Mouse (Mus musculus) intestine, postnatal 0 days (tissue): ENCODE measurements at regions not wholly inside any gene's neighbourhood (a gene's known extent, or its start where the extent isn't known, plus 50 kb on each side); places are given as distances from the start of the nearest gene placed in this dataset.

Experiments used
- ATAC-seq: fragments of 200-750 bp; cut with Nextera tagmentation; 2 replicates; pipeline ENCODE4 v1.8.0; 2017; ENCODE audit warnings: mild to moderate bottlenecking, moderate TSS enrichment, moderate library complexity
- H3K27ac ChIP-seq: fragments of 300-500 bp; sonication (generic); 2 replicates; pipeline ENCODE4 v1.5.1; 2014; ENCODE audit warnings: mild to moderate bottlenecking, low read depth, low read length, moderate library complexity
- H3K27me3 ChIP-seq: fragments of 300-500 bp; sonication (generic); replicated peaks from 2 replicates; pipeline ENCODE4 v1.6.1; 2014; ENCODE audit warnings: low read length, mixed read lengths; ENCODE audit not compliant: control insufficient read depth, insufficient read depth
- H3K36me3 ChIP-seq: fragments of 300-500 bp; sonication (generic); 2 replicates; pipeline ENCODE4 v1.6.1; 2014; ENCODE audit warnings: mild to moderate bottlenecking, moderate library complexity; ENCODE audit not compliant: control insufficient read depth, insufficient read depth
- H3K4me1 ChIP-seq: fragments of 300-500 bp; sonication (generic); replicated peaks from 2 replicates; pipeline ENCODE4 v1.6.1; 2014; ENCODE audit warnings: antibody characterized with exemption, low read length, mixed read lengths; ENCODE audit not compliant: control insufficient read depth, insufficient read depth
- H3K4me2 ChIP-seq: fragments of 300-500 bp; sonication (generic); replicated peaks from 2 replicates; pipeline ENCODE4 v1.6.1; 2014; ENCODE audit warnings: low read depth, mild to moderate bottlenecking, moderate library complexity
- H3K4me3 ChIP-seq: fragments of 300-500 bp; sonication (generic); 2 replicates; pipeline ENCODE4 v1.5.1; 2014; ENCODE audit warnings: low read depth, low read length
- H3K9ac ChIP-seq: fragments of 300-500 bp; sonication (generic); 2 replicates; pipeline ENCODE4 v1.6.1; 2014; ENCODE audit warnings: mild to moderate bottlenecking, low read depth, low read length
- H3K9me3 ChIP-seq: fragments of 300-500 bp; sonication (generic); 2 replicates; pipeline ENCODE4 v1.6.1; 2016; ENCODE audit warnings: mixed run types; ENCODE audit not compliant: control insufficient read depth
- CTCF ChIP-seq: sonication (generic); IDR thresholded peaks from 2 replicates; pipeline ENCODE4 v1.5.1; 2016; ENCODE audit warnings: low read depth, mild to moderate bottlenecking, control low read depth, antibody characterized with exemption, moderate library complexity
- WGBS: fragments of 180-500 bp; shearing (Covaris S2); extraction: QIAGEN DNeasy Blood & Tissue Kit; methylation state at CpG from one replicate; pipeline ENCODE4 v1.1.7; 2014; 5-methylcytosine and 5-hydroxymethylcytosine counted together

DNA sequence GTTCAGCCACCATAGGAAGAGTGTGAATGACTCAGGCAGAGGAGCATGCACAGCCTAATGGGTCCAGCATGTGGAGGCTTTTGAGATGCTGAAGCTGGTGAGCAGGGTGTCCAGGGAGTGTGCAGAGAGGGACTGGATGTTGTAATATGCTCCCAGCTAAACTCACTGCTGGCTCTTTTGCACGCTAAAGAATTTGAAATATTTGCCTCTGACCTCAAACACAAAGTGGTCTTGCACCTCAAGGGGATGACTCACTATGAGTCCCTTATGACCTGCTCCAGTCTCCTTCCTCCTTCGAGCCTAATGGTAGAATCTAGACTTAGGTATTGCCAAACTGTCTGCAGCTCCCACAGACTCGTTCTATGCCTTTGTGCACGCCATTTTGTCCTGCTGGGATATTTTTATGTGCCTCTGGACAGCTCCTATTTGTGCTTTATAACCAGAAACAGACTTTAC is 55.0 kb upstream of the Slit3 start:
- H3K27ac ChIP-seq: no peak overlapping the region
- TF ChIP-seq CTCF: no peak
- H3K4me3 ChIP-seq: no peak overlapping the region
- no peak for ATAC-seq
- H3K27me3 ChIP-seq: no peaks in the 10 kb centered on the region
- H3K9me3 ChIP-seq: no peaks in the 10 kb centered on the region
- H3K9ac ChIP-seq: no peak overlapping the region
- no peak overlapping the region for H3K4me2 ChIP-seq
- H3K4me1 ChIP-seq: no peaks in the 10 kb centered on the region
- H3K36me3 ChIP-seq: no peaks in the 10 kb centered on the region
- WGBS: 46% methylated on average over 4 of the region's 4 CpGs

DNA sequence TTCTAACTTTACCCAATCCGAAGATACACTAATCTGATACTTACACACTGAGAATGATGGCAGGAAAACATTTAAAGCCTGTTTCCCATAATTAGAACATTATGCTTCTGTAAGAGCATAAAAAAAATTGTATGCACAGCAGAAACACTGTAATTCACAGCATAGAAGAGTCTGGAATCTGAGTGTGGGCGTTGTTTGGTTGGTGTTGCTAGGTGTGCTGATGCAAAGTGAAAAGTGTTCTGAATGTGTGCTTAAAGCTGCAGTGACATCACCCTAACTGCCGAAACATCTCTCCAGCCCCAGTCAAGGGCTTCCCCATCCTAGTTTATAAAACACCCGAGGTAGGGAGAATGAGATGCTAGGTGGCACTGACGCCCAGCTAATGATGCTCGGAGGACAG is 63.2 kb upstream of the Slit3 start:
- no peaks in the 10 kb centered on the region for H3K9me3 ChIP-seq
- no peak overlapping the region for H3K4me3 ChIP-seq
- no peak overlapping the region for H3K4me2 ChIP-seq
- no peak overlapping the region for H3K27ac ChIP-seq
- no peaks in the 10 kb centered on the region for H3K36me3 ChIP-seq
- no peaks in the 10 kb centered on the region for H3K27me3 ChIP-seq
- 81% methylated on average over 6 of the region's 6 CpGs for WGBS
- H3K4me1 ChIP-seq: no peaks in the 10 kb centered on the region
- TF ChIP-seq CTCF: no peak
- no peak overlapping the region for H3K9ac ChIP-seq
- ATAC-seq: no peak

GRCm38 (mm10) chr11:35055496-35056125 is 65.4 kb upstream of the Slit3 start:
- Histone ChIP-seq H3K27me3 (no peaks in the 10 kb centered on the region), H3K36me3 (no peaks in the 10 kb centered on the region), H3K4me3 (no peak overlapping the region), H3K9ac (no peak overlapping the region), H3K4me1 (no peaks in the 10 kb centered on the region), H3K27ac (no peak overlapping the region), H3K4me2 (no peak overlapping the region), H3K9me3 (no peaks in the 10 kb centered on the region)
- 76% methylated on average over 7 of the region's 7 CpGs for WGBS
- no peak for ATAC-seq
- TF ChIP-seq CTCF: no peak

DNA sequence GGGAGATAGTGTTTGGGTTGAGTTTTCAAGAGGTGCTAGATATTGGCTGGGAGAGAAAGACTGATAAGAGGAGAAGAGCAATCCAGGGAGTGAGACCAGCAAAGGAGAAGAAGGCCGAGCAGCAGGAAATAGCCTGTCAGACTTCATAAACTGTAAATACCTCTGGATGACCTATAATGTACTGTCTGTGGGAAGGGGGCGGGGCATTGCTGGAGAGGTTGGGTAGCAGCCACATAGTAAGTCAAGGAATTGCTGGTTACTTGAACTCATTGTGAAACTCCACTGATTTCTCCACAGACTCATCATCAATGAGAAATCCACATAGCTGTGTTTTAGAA is 67.4 kb upstream of the Slit3 start:
- no peaks in the 10 kb centered on the region for H3K4me1 ChIP-seq
- no peaks in the 10 kb centered on the region for H3K36me3 ChIP-seq
- H3K9ac ChIP-seq: no peak overlapping the region
- no peak overlapping the region for H3K4me3 ChIP-seq
- 32% methylated on average over 2 of the region's 2 CpGs for WGBS
- TF ChIP-seq CTCF: no peak
- no peak overlapping the region for H3K27ac ChIP-seq
- H3K4me2 ChIP-seq: no peak overlapping the region
- H3K9me3 ChIP-seq: no peaks in the 10 kb centered on the region
- H3K27me3 ChIP-seq: no peaks in the 10 kb centered on the region
- no peak for ATAC-seq

GRCm38 (mm10) chr11:35052856-35053612 is 68.0 kb upstream of the Slit3 start:
- 79% methylated on average over 4 of the region's 4 CpGs for WGBS
- ATAC-seq: no peak
- H3K4me3 ChIP-seq: no peak overlapping the region
- H3K9me3 ChIP-seq: no peaks in the 10 kb centered on the region
- H3K9ac ChIP-seq: no peak overlapping the region
- H3K4me1 ChIP-seq: no peaks in the 10 kb centered on the region
- H3K36me3 ChIP-seq: no peaks in the 10 kb centered on the region
- no peaks in the 10 kb centered on the region for H3K27me3 ChIP-seq
- no peak overlapping the region for H3K27ac ChIP-seq
- no peak overlapping the region for H3K4me2 ChIP-seq
- TF ChIP-seq CTCF: no peak

- no peaks in the 10 kb centered on the region for H3K9me3 ChIP-seq
- H3K4me3 ChIP-seq: no peak overlapping the region
- H3K36me3 ChIP-seq: no peaks in the 10 kb centered on the region
- no peaks in the 10 kb centered on the region for H3K4me1 ChIP-seq
- no peak for ATAC-seq
- no peak overlapping the region for H3K27ac ChIP-seq
- no peaks in the 10 kb centered on the region for H3K27me3 ChIP-seq
- no peak overlapping the region for H3K4me2 ChIP-seq
- no peak overlapping the region for H3K9ac ChIP-seq
- no peak for TF ChIP-seq CTCF
- WGBS: 75% methylated on average over 8 of the region's 8 CpGs
These were observed 71.3 kb upstream of the Slit3 start for GRCm38 (mm10) chr11:35049663-35050215.
